Mouse (Mus musculus): ENCODE measurements around the gene Adamtsl2. TPM values are rescaled to one million over a fixed set of nuclear protein-coding genes. Genes with fewer than 3 reads are reported as not detected.

Adamtsl2 gene
- total RNA-seq, 2 experiments from 2014 or later: not detected

GRCm38 (mm10) chr2:27156596-27156995 lies 77.4 kb downstream of the Adamtsl2 start:
- no peak for ATAC-seq (replicated peaks; ENCODE audit: poor library complexity, severe bottlenecking)

Other genes with a start within 250 kb of the Adamtsl2 start
- not detected in 2 replicates for gene Abo, start 214.4 kb upstream of the Adamtsl2 start, total RNA-seq (2014; fragmentation: Nextera tagmentation)
- not detected in 2 replicates for gene Abo, start 214.4 kb upstream of the Adamtsl2 start, total RNA-seq (2017)
- 21.7 and 22.5 TPM in 2 replicates for gene Surf6, start 176.5 kb upstream of the Adamtsl2 start, total RNA-seq (2014; fragmentation: Nextera tagmentation)
- gene Surf6, start 176.5 kb upstream of the Adamtsl2 start, total RNA-seq (2017): 53.0 and 55.7 TPM in 2 replicates
- 16.7 and 17.4 TPM in 2 replicates for gene Med22, start 168.7 kb upstream of the Adamtsl2 start, total RNA-seq (2014; fragmentation: Nextera tagmentation)
- gene Med22, start 168.7 kb upstream of the Adamtsl2 start, total RNA-seq (2017): 17.2 and 19.0 TPM in 2 replicates
- 2,412 and 2,423 TPM in 2 replicates for gene Rpl7a, start 168.6 kb upstream of the Adamtsl2 start, total RNA-seq (2014; fragmentation: Nextera tagmentation)
- 2,233 and 2,391 TPM in 2 replicates for gene Rpl7a, start 168.6 kb upstream of the Adamtsl2 start, total RNA-seq (2017)
- gene Surf2, start 163.0 kb upstream of the Adamtsl2 start, total RNA-seq (2014; fragmentation: Nextera tagmentation): 42.8 and 48.8 TPM in 2 replicates
- 72.9 and 77.2 TPM in 2 replicates for gene Surf2, start 163.0 kb upstream of the Adamtsl2 start, total RNA-seq (2017)
- 46.4 and 74.7 TPM in 2 replicates for gene Surf1, start 162.8 kb upstream of the Adamtsl2 start, total RNA-seq (2014; fragmentation: Nextera tagmentation)
- 40.0 and 75.4 TPM in 2 replicates for gene Surf1, start 162.8 kb upstream of the Adamtsl2 start, total RNA-seq (2017)
- gene Surf4, start 145.5 kb upstream of the Adamtsl2 start, total RNA-seq (2014; fragmentation: Nextera tagmentation): 177 and 217 TPM in 2 replicates
- gene Surf4, start 145.5 kb upstream of the Adamtsl2 start, total RNA-seq (2017): 107 and 110 TPM in 2 replicates
- gene Stkld1, start 145.3 kb upstream of the Adamtsl2 start, total RNA-seq (2014; fragmentation: Nextera tagmentation): 2.2 and 2.9 TPM in 2 replicates
- gene Stkld1, start 145.3 kb upstream of the Adamtsl2 start, total RNA-seq (2017): 0.09 TPM in 1 of 2 replicates, not detected in the other
- gene Rexo4, start 115.0 kb upstream of the Adamtsl2 start, total RNA-seq (2014; fragmentation: Nextera tagmentation): 42.4 and 47.6 TPM in 2 replicates
- gene Rexo4, start 115.0 kb upstream of the Adamtsl2 start, total RNA-seq (2017): 75.2 and 84.7 TPM in 2 replicates
- not detected in 2 replicates for gene Adamts13, start 106.0 kb upstream of the Adamtsl2 start, total RNA-seq (2014; fragmentation: Nextera tagmentation)
- 0.04 TPM in 1 of 2 replicates, not detected in the other for gene Adamts13, start 106.0 kb upstream of the Adamtsl2 start, total RNA-seq (2017)
- gene Cacfd1, start 69.5 kb upstream of the Adamtsl2 start, total RNA-seq (2014; fragmentation: Nextera tagmentation): 15.5 and 18.8 TPM in 2 replicates
- gene Cacfd1, start 69.5 kb upstream of the Adamtsl2 start, total RNA-seq (2017): 1.6 and 3.5 TPM in 2 replicates
- 4.6 and 7.5 TPM in 2 replicates for gene Slc2a6, start 51.4 kb upstream of the Adamtsl2 start, total RNA-seq (2014; fragmentation: Nextera tagmentation)
- 2.6 and 4.0 TPM in 2 replicates for gene Slc2a6, start 51.4 kb upstream of the Adamtsl2 start, total RNA-seq (2017)
- gene Mymk, start 7.2 kb upstream of the Adamtsl2 start, total RNA-seq (2014; fragmentation: Nextera tagmentation): not detected in 2 replicates
- not detected in 2 replicates for gene Mymk, start 7.2 kb upstream of the Adamtsl2 start, total RNA-seq (2017)
- not detected in 2 replicates for gene Fam163b, start 63.1 kb downstream of the Adamtsl2 start, total RNA-seq (2014; fragmentation: Nextera tagmentation)
- not detected in 2 replicates for gene Fam163b, start 63.1 kb downstream of the Adamtsl2 start, total RNA-seq (2017)
- gene Dbh, start 85.9 kb downstream of the Adamtsl2 start, total RNA-seq (2014; fragmentation: Nextera tagmentation): not detected in 2 replicates
- gene Dbh, start 85.9 kb downstream of the Adamtsl2 start, total RNA-seq (2017): not detected in 2 replicates
- not detected in 2 replicates for gene Sardh, start 169.0 kb downstream of the Adamtsl2 start, total RNA-seq (2014; fragmentation: Nextera tagmentation)
- 0.82 TPM in 1 of 2 replicates, not detected in the other for gene Sardh, start 169.0 kb downstream of the Adamtsl2 start, total RNA-seq (2017)

All from granulocyte monocyte progenitor cell, adult 5-6 weeks (primary cell).